Mouse (Mus musculus) ES-CJ7 (cell line): ENCODE results near the gene Ube2s.
"Not testable (repeated sequence)": the region's sequence is repeated elsewhere in the genome, so short reads cannot be mapped to it uniquely, and the experiment has no call there.

Experiments used
- DNase-seq: peaks from one replicate; pipeline ENCODE4 v3.0.0; 2011; ENCODE audit warnings: low read depth, low spot score

Gene Ube2s

GRCm38 (mm10) chr7:4812303-4813104 lies at the start of gene Ube2s:
Ube2s (minus strand) TSS chr7:4812590.
- peak; percentile 100 for DNase-seq

- DNase-seq = not testable (repeated sequence)
Observed at GRCm38 (mm10) chr7:4860926-4861325, 48.5 kb upstream of the Ube2s start.

GRCm38 (mm10) chr7:4859418-4859978 lies 47.1 kb upstream of the Ube2s start:
- no peak for DNase-seq

GRCm38 (mm10) chr7:4857321-4857720 lies 44.9 kb upstream of the Ube2s start:
- no peak for DNase-seq

- DNase-seq = no peak
Observed at GRCm38 (mm10) chr7:4856508-4856907, 44.1 kb upstream of the Ube2s start.

- DNase-seq = no peak
Observed at GRCm38 (mm10) chr7:4853613-4854012, 41.2 kb upstream of the Ube2s start.

GRCm38 (mm10) chr7:4851315-4851688 lies 38.9 kb upstream of the Ube2s start:
- DNase-seq = no peak

GRCm38 (mm10) chr7:4850621-4851314 lies 38.4 kb upstream of the Ube2s start:
- no peak for DNase-seq

GRCm38 (mm10) chr7:4849372-4849771 lies 37.0 kb upstream of the Ube2s start:
- DNase-seq = no peak

- peak; percentile 96 for DNase-seq
Observed at GRCm38 (mm10) chr7:4844917-4845309, 32.5 kb upstream of the Ube2s start.

- DNase-seq = no peak
Observed at GRCm38 (mm10) chr7:4844245-4844916, 32.0 kb upstream of the Ube2s start, which contains the start of gene Shisa7. Shisa7 (minus strand) TSS chr7:4844696.

GRCm38 (mm10) chr7:4843604-4844244 lies 31.3 kb upstream of the Ube2s start:
- peak; percentile 57 for DNase-seq

GRCm38 (mm10) chr7:4842634-4843131 lies 30.3 kb upstream of the Ube2s start:
- DNase-seq = peak; percentile 78

GRCm38 (mm10) chr7:4842077-4842476 lies 29.7 kb upstream of the Ube2s start:
- DNase-seq = no peak

GRCm38 (mm10) chr7:4837639-4838038 lies 25.2 kb upstream of the Ube2s start:
- no peak for DNase-seq

- peak; percentile 79 for DNase-seq
Observed at GRCm38 (mm10) chr7:4836351-4836792, 24.0 kb upstream of the Ube2s start.

GRCm38 (mm10) chr7:4835631-4836327 lies 23.4 kb upstream of the Ube2s start:
- DNase-seq = no peak

- no peak for DNase-seq
Observed at GRCm38 (mm10) chr7:4830476-4830875, 18.1 kb upstream of the Ube2s start.

- DNase-seq = peak; percentile 93
Observed at GRCm38 (mm10) chr7:4825365-4825764, 13.0 kb upstream of the Ube2s start.

- peak; percentile 72 for DNase-seq
Observed at GRCm38 (mm10) chr7:4822162-4822907, 9.9 kb upstream of the Ube2s start.
